Mouse (Mus musculus) gastrocnemius, postnatal 14 days (tissue): ENCODE measurements around the gene Hmg20b. TPM values are rescaled to one million over a fixed set of nuclear protein-coding genes. Genes with fewer than 3 reads are reported as not detected.

Experiments used
- DNase-seq: peaks from one replicate; pipeline ENCODE4 v3.0.0; 2021; ENCODE audit warnings: mixed read lengths
- intact Hi-C: fragments of 180-260 bp; cut with DNase I; formaldehyde crosslinking; loops from one replicate; pipeline ENCODE4 v1.15.1; 2025; ENCODE audit warnings: low total_unique reads
- total RNA-seq, 2 experiments: library from RNA; stranded (reverse); gene quantifications; 2 replicates each; pipeline ENCODE4 v1.2.3; 2021

Gene Hmg20b
- total RNA-seq, 2 experiments from 2014 or later = 24.3 to 25.8 TPM

GRCm38 (mm10) chr10:81315587-81315986, 34.7 kb downstream of the Hmg20b start:
- no peak for DNase-seq
- intact Hi-C loops = no loop called here

DNA sequence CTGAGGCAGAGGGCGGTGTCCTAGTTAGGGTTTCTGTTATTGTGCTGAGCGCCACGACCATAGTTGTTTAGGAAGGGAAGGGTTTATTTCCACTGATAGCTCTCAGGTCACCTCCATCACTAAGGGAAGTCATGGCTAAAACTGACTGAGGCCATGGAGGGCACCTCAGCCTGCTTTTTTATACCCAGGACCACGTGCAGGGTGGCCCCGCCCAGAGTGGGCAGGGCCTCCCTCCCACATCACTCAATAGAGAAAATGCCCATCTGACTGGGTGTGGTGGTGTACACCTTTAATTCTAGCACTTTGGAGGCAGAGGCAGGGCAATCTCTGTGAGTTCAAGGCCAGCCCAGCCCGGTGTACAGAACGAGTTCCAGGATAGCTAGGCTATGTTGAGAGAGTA, 36.1 kb downstream of the Hmg20b start:
- DNase-seq = no peak
- intact Hi-C loops = no loop called here

GRCm38 (mm10) chr10:81313581-81313980, 36.7 kb downstream of the Hmg20b start:
- no peak for DNase-seq
- intact Hi-C loops = no loop called here

GRCm38 (mm10) chr10:81309571-81309970, 40.7 kb downstream of the Hmg20b start:
- intact Hi-C loops = no loop called here
- DNase-seq = no peak

GRCm38 (mm10) chr10:81306837-81307682, 43.2 kb downstream of the Hmg20b start:
- DNase-seq = no peak
- intact Hi-C loops = no loop called here

DNA sequence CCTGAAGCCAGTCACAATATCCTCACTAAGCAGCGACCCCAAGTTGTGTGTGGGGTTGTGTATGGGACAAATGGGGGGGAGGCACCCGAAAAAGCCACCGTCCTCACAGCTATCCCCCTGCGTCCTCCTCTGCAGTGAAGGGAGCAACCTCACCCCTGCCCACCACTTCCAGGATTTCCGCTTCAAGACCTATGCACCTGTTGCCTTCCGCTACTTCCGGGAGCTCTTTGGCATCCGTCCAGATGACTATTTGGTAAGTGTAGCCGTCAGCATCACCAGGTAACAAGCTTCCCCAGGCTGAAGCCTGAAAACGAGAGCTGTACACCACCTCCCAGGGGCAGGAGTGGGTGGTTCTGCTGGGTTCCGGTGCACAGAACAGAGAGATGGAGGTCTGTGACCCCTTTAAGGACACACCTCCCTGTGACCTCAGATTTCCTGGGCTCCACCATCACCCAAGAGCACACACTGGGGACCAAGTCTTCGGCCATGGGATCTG, 44.1 kb downstream of the Hmg20b start:
- no peak for DNase-seq
- intact Hi-C loops = no loop called here

GRCm38 (mm10) chr10:81305663-81306062, 44.6 kb downstream of the Hmg20b start:
- intact Hi-C loops = no loop called here
- no peak for DNase-seq

DNA sequence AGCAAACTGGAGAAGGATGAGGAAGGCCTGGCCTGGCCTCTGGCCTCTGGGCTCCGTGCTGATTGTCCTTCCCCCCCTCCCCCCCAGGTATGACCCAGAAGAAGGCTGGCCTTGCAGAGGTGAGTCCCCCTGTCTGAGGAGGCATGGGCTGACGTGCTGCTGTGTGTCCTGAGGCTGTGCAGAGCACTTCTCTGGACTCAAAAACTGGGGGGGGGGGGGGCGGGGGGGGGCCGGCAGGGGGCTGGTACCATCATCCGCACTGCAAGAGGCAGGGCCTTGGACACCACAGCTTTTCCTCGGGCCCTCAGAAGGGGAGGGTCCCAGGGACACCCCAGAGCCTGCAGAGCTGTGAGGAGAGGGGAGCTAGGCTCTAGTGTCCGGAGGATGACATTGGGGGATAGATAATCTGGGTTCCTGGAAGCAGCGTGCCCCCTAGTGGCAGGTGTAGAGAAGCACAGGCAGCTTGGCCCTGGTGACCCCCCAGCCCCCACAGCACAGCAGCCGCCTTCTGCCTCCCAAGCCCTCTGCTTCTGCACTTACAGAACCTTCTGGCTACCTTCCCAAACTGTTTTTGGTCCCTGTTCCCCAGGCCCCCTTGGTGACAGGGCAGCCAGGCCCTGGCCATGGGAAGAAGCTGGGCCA, 45.6 kb downstream of the Hmg20b start:
- intact Hi-C loops = no loop called here
- peak; percentile 43 for DNase-seq

GRCm38 (mm10) chr10:81303761-81304160, 46.5 kb downstream of the Hmg20b start:
- no peak for DNase-seq
- intact Hi-C loops = no loop called here

GRCm38 (mm10) chr10:81303258-81303657, 47.0 kb downstream of the Hmg20b start:
- intact Hi-C loops = no loop called here

DNA sequence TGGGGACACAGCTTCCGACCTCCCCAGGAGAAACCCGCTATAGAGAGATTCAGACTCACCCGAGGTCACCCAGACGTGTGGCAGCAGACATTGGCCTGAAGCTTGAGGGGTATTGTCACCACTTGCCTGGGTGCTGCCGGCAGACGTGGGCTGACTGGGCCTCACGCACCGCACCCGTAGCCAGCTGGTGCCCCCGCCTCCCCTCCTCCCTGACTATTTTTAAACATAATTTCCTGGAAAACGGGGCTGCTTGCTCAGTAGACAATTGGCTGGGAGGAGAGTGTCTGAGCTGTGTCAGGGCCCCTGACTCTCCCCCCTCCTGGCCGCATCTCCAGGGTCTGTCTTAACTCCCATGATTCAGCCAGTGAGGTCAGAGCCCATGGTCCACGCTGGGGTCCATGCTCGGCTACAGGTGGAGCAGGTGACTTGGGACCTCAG, 47.5 kb downstream of the Hmg20b start:
- DNase-seq = no peak
- intact Hi-C loops = no loop called here

More at GRCm38 (mm10) chr10:81303258-81303657, 47.0 kb downstream of the Hmg20b start:
- DNase-seq = no peak

DNA sequence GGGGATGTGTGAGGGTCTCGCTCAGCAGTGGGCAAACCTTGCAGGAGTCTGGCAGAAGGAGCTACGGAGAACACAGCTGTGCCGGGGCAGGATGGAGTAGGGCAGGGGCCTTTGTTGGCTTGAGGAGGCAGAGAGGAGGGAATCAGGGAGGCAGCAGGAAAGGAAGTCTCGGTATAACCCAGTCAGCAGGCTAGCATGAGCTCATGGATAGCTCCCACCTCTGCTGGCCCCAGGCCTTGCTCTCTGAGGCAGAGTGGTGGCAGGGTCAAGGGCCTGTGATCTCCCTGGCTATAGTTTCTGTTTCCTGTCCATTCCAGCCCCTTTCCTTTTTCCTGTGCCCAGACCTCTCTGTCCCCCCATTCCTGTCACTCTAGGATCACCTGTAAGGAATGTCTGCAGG, 48.0 kb downstream of the Hmg20b start:
- intact Hi-C loops = no loop called here
- DNase-seq = no peak

- DNase-seq = no peak
- intact Hi-C loops = no loop called here
These were observed 49.0 kb downstream of the Hmg20b start for GRCm38 (mm10) chr10:81301321-81301720.

DNA sequence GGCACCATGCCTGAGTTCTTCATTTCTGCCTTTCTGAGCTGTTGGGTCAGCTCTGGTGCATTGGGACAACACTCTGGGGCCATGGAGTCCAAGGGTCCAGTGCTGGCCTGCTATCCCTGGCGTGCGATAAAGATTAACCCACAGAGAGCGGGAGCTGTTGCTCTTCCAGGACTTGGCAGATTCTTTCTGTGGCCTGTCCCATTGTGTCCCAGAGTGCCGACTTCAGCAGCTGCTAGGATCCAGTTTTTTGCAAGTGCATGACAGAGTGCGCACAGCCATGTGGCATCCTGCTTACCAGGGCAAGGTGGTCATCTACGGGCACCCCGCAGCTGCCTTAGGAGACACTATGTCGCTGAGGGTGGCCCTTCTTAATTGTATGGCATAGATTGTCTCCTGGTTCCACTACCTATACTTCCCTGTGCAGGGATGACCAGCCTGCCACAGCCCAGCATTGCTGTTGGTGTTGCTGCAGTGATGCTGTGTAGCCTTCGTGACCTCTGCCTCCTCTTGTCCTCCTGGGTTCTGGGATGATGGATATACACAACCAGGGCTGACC, 49.9 kb downstream of the Hmg20b start:
- intact Hi-C loops = no loop called here
- no peak for DNase-seq

GRCm38 (mm10) chr10:81299585-81300351, 50.5 kb downstream of the Hmg20b start:
- DNase-seq = no peak
- intact Hi-C loops = no loop called here

GRCm38 (mm10) chr10:81298369-81299100, 51.7 kb downstream of the Hmg20b start:
- DNase-seq = no peak

DNA sequence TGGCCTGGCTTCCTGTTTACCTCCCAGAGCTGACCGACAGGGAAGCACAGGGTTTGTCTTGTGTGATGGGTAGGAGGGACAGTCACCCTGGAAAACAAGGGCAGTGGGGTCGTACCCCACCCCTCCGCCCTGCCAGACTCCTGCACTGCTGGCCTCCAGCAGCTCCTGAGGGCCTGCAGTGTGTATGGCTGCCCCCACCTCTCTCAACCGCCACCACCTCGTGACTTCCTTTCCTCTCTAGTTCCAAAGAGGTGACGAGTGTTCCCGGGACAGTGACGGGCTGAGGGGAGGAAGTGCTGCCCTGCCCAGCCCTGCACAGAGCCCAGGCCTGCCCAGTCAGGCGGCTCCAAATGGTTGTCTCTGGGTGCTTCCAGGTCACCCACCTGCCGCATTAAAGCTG, 52.4 kb downstream of the Hmg20b start:
- intact Hi-C loops = no loop called here
- DNase-seq = peak; percentile 48

More at GRCm38 (mm10) chr10:81298369-81299100, 51.7 kb downstream of the Hmg20b start:
- intact Hi-C loops = no loop called here

- intact Hi-C loops = no loop called here
- no peak for DNase-seq
These were observed 53.0 kb downstream of the Hmg20b start for GRCm38 (mm10) chr10:81297246-81297645.
